Mouse (Mus musculus): ENCODE measurements around the gene Bpifa1. TPM values are rescaled to one million over a fixed set of nuclear protein-coding genes. Genes with fewer than 3 reads are reported as not detected.
A peak's percentile ranks its signal among the peaks of the same experiment; 100 is the strongest.

Bpifa1 gene
- polyA plus RNA-seq, 1 experiment from 2014 or later: not detected

DNA sequence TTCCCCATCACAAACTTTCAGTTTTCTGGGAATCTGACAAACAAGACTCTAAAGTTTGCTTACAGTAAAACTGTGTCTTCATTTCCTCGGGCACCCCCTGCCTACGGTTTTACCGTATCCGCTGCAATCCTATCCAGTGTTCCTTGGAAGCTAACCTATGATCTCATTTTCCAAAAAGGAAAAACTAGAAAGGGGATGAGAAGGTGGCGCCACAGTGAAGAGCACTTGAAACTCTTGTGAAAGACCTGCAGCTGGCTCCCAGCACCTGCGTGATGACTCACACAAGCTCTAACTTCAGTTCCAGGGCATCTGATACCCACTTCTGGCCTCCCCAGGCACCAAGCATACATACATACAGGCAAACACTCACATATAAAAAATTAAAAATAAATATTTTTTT, 42.6 kb downstream of the Bpifa1 start:
- Histone ChIP-seq H3K4me1 (replicated peaks; ENCODE audit: control insufficient read depth, insufficient read depth, low read length) (no peaks in the 10 kb centered on the region), H3K36me3 (ENCODE audit: control insufficient read depth, insufficient read depth) (no peaks in the 10 kb centered on the region), H3K9ac (ENCODE audit: low read depth, low read length) (no peak overlapping the region), H3K27ac (ENCODE audit: low read depth, low read length) (no peak overlapping the region), H3K4me3 (ENCODE audit: low read depth, low read length) (no peak overlapping the region), H3K27me3 (replicated peaks; ENCODE audit: control insufficient read depth, insufficient read depth, low read length) (no peaks in the 10 kb centered on the region), H3K9me3 (ENCODE audit: control insufficient read depth) (no peaks in the 10 kb centered on the region), H3K4me2 (replicated peaks; ENCODE audit: low read depth) (no peak overlapping the region)
- ATAC-seq: no peak
- no peak for TF ChIP-seq CTCF (IDR thresholded peaks at IDR 0.05; ENCODE audit: low read depth)
- 76% methylated on average over 6 of the region's 6 CpGs for WGBS

DNA sequence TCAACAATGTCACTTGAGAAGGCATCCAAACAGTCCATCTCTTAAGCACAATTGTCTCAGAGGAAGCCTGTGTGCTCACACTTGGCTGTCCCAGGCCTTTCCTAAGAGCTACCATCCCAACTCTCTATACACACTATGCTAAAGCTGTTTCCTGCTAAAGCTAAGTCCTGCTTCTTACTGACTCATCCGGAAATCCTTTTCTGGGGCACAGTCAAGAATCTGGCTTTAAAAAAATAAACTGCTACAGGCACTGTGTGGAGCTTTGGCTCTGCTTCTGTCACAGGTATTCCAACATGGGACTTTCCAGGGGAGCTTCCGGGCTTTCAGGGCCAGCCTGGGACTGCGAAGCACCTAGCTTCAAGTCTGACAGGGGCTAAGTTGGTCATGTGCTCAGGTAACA, 43.1 kb downstream of the Bpifa1 start:
- Histone ChIP-seq H3K27ac (ENCODE audit: low read depth, low read length) (no peak overlapping the region), H3K9me3 (ENCODE audit: control insufficient read depth) (no peaks in the 10 kb centered on the region), H3K9ac (ENCODE audit: low read depth, low read length) (no peak overlapping the region), H3K4me3 (ENCODE audit: low read depth, low read length) (no peak overlapping the region), H3K4me1 (replicated peaks; ENCODE audit: control insufficient read depth, insufficient read depth, low read length) (no peaks in the 10 kb centered on the region), H3K36me3 (ENCODE audit: control insufficient read depth, insufficient read depth) (no peaks in the 10 kb centered on the region), H3K27me3 (replicated peaks; ENCODE audit: control insufficient read depth, insufficient read depth, low read length) (no peaks in the 10 kb centered on the region), H3K4me2 (replicated peaks; ENCODE audit: low read depth) (no peak overlapping the region)
- WGBS: 81% methylated on average over 3 of the region's 3 CpGs
- no peak for ATAC-seq
- TF ChIP-seq CTCF (IDR thresholded peaks at IDR 0.05; ENCODE audit: low read depth): no peak

DNA sequence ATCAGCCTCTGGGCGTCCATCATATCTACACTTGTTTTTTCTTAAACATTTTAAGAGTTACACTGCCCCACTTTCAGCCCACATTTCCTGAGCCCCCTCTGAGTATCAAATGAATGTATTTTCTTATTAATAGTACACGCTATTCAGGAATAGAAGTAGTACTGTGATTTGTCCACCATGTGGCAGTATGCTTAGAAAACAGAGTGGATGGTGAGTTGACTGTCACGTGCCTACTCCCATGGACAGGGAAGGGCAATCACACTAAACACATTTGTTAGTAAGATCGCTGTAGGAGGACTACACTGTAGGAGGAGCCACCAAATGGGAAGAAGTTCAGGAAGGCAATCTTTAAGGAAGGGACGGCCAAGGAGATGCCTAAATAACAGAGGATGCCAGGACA, 44.8 kb downstream of the Bpifa1 start:
- Histone ChIP-seq H3K27me3 (replicated peaks; ENCODE audit: control insufficient read depth, insufficient read depth, low read length) (no peaks in the 10 kb centered on the region), H3K9me3 (ENCODE audit: control insufficient read depth) (no peaks in the 10 kb centered on the region), H3K27ac (ENCODE audit: low read depth, low read length) (no peak overlapping the region), H3K9ac (ENCODE audit: low read depth, low read length) (no peak overlapping the region), H3K36me3 (ENCODE audit: control insufficient read depth, insufficient read depth) (no peaks in the 10 kb centered on the region), H3K4me2 (replicated peaks; ENCODE audit: low read depth) (no peak overlapping the region), H3K4me1 (replicated peaks; ENCODE audit: control insufficient read depth, insufficient read depth, low read length) (no peaks in the 10 kb centered on the region), H3K4me3 (ENCODE audit: low read depth, low read length) (no peak overlapping the region)
- ATAC-seq: no peak
- WGBS: 32% methylated on average over 5 of the region's 5 CpGs
- peak; percentile 61 for TF ChIP-seq CTCF (IDR thresholded peaks at IDR 0.05; ENCODE audit: low read depth)

DNA sequence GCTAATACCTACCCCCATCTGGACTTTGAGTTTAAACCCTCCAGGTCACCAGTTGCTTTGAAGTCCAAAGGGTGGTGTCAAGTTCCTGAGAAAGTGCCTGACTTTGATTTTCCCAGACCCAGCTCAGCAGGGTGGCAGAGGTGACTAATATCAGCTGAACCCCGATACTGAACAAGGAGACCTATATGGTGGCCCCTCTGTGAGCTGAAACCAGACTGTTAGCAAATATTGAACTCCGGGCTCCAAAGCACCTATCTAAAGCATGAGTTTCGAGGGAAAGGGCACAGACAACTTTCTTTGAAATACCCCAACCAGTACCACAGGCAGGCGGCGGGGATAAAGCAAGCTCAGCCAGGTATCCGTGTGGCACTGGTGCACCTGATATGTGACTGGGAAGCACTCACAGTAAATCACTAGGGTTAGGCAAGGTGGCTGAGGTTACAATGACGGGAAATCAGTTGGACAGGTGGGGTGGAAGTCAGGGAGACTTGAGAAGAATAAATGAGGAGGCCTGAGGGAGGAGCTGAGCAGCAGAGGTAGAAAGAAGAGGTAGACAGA, 47.3 kb downstream of the Bpifa1 start:
- H3K36me3 ChIP-seq (ENCODE audit: control insufficient read depth, insufficient read depth): no peaks in the 10 kb centered on the region
- no peaks in the 10 kb centered on the region for H3K4me1 ChIP-seq (replicated peaks; ENCODE audit: control insufficient read depth, insufficient read depth, low read length)
- TF ChIP-seq CTCF (IDR thresholded peaks at IDR 0.05; ENCODE audit: low read depth): no peak
- no peaks in the 10 kb centered on the region for H3K9me3 ChIP-seq (ENCODE audit: control insufficient read depth)
- no peaks in the 10 kb centered on the region for H3K27me3 ChIP-seq (replicated peaks; ENCODE audit: control insufficient read depth, insufficient read depth, low read length)
- no peak overlapping the region for H3K27ac ChIP-seq (ENCODE audit: low read depth, low read length)
- no peak overlapping the region for H3K9ac ChIP-seq (ENCODE audit: low read depth, low read length)
- no peak for ATAC-seq
- no peak overlapping the region for H3K4me2 ChIP-seq (replicated peaks; ENCODE audit: low read depth)
- 62% methylated on average over 7 of the region's 7 CpGs for WGBS
- no peak overlapping the region for H3K4me3 ChIP-seq (ENCODE audit: low read depth, low read length)

DNA sequence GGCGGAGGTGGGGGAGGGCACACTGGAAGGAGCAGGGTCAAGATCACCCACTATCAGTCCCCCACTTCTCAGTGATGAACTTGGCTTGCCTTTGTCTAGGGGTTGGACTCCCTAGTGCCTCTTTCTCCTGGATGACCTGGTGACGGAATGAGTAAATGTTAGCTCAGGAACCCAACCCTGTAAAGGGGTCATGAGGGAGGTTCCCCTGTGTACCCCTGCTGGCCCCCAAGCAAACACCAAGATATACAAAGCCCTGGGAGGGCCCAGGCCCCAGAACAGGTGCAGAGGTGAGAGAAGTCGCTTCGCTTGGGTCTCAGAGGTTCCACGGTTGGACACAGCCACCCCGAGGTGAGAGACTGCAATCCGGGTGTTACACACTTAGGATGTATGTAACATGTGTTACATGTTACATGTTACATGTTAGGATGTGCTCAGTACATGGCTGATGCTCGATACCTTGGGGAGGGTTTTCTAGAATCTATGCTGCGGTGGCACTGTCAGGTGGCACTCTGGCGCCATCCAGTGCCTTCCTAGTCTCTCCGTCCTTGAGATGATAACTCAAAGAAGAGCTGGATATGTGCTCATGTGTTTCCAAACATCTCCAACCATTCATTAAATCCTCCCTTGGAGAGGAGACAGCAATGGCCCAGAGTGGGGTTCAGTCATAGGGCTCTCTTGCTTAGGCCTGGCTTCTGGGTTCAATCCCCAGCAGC, 48.0 kb downstream of the Bpifa1 start, which contains the start of gene Bpifb1:
Bpifb1 (plus strand) TSS at position 273 of the 713 bp plus-strand sequence.
- no peaks in the 10 kb centered on the region for H3K36me3 ChIP-seq (ENCODE audit: control insufficient read depth, insufficient read depth)
- ATAC-seq: no peak
- no peak within 1 kb of the TSS for H3K27ac ChIP-seq (ENCODE audit: low read depth, low read length)
- 85% methylated on average over 11 of the region's 11 CpGs for WGBS
- TF ChIP-seq CTCF (IDR thresholded peaks at IDR 0.05; ENCODE audit: low read depth): peak; percentile 38
- no peak within 1 kb of the TSS for H3K9ac ChIP-seq (ENCODE audit: low read depth, low read length)
- no peaks in the 10 kb centered on the region for H3K27me3 ChIP-seq (replicated peaks; ENCODE audit: control insufficient read depth, insufficient read depth, low read length)
- no peaks in the 10 kb centered on the region for H3K9me3 ChIP-seq (ENCODE audit: control insufficient read depth)
- no peak within 1 kb of the TSS for H3K4me3 ChIP-seq (ENCODE audit: low read depth, low read length)
- no peaks in the 10 kb centered on the region for H3K4me1 ChIP-seq (replicated peaks; ENCODE audit: control insufficient read depth, insufficient read depth, low read length)
- H3K4me2 ChIP-seq (replicated peaks; ENCODE audit: low read depth): no peak within 1 kb of the TSS

DNA sequence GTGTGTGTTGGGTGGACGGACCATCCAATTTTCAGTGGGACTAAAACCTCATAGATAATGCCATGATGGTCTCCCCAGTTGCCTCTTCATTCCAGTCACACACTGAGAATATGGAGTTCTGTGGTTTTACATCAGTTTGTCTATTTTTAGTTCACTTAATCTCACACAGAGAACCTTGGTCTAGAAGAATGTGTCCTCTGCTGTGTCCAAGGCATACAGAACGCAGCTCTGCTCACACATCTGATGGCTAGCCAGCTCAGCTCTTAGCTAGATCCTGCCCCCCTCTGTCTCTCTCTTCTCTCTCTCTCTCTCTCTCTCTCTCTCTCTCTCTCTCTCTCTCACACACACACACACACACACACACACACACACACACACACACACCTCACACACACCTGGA, 49.5 kb downstream of the Bpifa1 start:
- H3K36me3 ChIP-seq (ENCODE audit: control insufficient read depth, insufficient read depth): no peaks in the 10 kb centered on the region
- no peak for ATAC-seq
- WGBS: 62% methylated on average over 2 of the region's 2 CpGs
- H3K27ac ChIP-seq (ENCODE audit: low read depth, low read length): no peak overlapping the region
- H3K9ac ChIP-seq (ENCODE audit: low read depth, low read length): no peak overlapping the region
- H3K27me3 ChIP-seq (replicated peaks; ENCODE audit: control insufficient read depth, insufficient read depth, low read length): no peaks in the 10 kb centered on the region
- no peaks in the 10 kb centered on the region for H3K4me1 ChIP-seq (replicated peaks; ENCODE audit: control insufficient read depth, insufficient read depth, low read length)
- no peak overlapping the region for H3K4me2 ChIP-seq (replicated peaks; ENCODE audit: low read depth)
- no peak for TF ChIP-seq CTCF (IDR thresholded peaks at IDR 0.05; ENCODE audit: low read depth)
- H3K9me3 ChIP-seq (ENCODE audit: control insufficient read depth): no peaks in the 10 kb centered on the region
- no peak overlapping the region for H3K4me3 ChIP-seq (ENCODE audit: low read depth, low read length)

Measured in intestine, postnatal 0 days (tissue).